Mouse (Mus musculus) layer of hippocampus, adult 8-10 months (tissue): ENCODE measurements around the gene Sash1. TPM values are rescaled to one million over a fixed set of nuclear protein-coding genes. Genes with fewer than 3 reads are reported as not detected.

Experiments used
- DNase-seq, 2 experiments: peaks; one replicate each; pipeline ENCODE4 v3.0.0; 2022; ENCODE audit warnings: low spot score in 2 of 2
- total RNA-seq, 4 experiments: library from RNA; stranded (reverse); gene quantifications; 2 replicates each; pipeline ENCODE4 v1.2.4; 2022

The Sash1 gene
- total RNA-seq, 4 experiments from 2014 or later = 74.5 to 87.6 (median 77.0) TPM

- DNase-seq = no peak
Observed at GRCm38 (mm10) chr10:8853326-8853725, 32.5 kb downstream of the Sash1 start.

GRCm38 (mm10) chr10:8851625-8852024, 34.2 kb downstream of the Sash1 start:
- DNase-seq = no peak

GRCm38 (mm10) chr10:8847974-8848373, 37.9 kb downstream of the Sash1 start:
- DNase-seq = no peak

- DNase-seq = no peak
Observed at GRCm38 (mm10) chr10:8846258-8846657, 39.6 kb downstream of the Sash1 start.

GRCm38 (mm10) chr10:8845230-8845770, 40.6 kb downstream of the Sash1 start:
- no peak for DNase-seq

DNA sequence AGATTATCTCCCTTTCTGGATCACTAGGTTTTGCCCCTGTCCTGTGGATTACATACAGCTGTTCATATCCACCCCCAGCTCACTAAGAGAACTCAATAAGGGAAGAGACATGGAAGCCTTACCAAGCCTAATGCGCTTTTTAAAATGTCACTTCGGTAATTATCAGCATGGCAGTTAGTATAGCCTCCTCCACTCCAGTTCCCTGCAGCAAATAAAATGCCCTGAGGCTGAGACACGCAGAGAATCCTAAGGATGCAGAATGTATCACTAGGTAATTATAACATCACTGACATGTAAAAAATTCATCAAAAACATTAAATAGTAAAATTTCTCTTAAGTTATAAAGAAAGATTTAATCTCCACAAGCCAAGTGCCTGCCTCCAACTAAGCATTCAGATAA, 45.9 kb downstream of the Sash1 start:
- DNase-seq = no peak

DNA sequence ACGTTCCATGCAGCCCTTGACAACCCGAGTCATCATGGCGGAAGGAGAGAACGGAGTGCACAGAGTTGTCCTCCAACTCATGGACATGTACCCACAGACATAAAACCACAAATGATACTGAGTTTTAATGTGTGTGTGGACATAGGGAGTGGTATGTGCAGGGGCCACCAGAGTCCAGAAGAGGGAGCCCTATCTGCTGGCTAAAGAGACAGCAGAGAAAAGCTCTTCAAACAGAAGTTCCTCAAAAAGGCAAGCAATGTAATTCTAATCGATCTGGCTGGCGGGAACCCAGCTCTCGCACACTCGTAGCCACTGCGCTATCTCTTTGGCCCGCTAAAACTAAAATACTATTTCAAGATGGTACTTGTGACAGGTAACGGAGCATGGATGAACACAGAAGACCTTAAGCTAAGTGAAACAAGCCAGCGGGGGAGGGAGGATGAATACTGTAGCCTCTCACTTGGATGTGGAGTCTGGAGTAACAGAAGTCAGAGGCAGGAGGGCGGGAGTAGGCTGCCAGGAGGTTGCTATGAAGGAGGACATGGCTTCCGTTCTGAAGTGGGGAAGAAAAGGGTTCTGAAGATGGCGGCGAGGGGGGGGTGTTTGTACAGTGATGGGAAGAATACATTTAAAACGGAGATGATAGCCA, 51.9 kb downstream of the Sash1 start:
- no peak for DNase-seq

DNA sequence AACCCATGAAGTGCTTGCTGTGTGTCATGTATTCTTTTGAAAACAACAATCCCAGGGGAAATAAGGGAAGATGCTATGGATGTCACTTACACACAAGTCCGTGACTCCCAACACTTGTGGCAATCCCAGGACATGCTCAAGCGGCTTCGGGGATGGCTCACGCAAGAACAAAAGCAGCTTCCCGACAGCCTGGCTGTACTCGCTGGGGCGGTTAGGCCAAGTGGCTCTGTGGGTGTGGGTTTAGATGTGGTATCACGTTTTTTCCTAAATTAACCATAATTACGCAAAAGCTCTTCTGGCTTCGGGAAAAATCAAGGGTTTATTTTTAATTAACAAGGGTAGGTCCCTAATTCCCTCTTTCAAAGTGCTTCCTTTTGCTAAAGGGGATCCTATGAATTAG, 59.6 kb downstream of the Sash1 start:
- DNase-seq = no peak

DNA sequence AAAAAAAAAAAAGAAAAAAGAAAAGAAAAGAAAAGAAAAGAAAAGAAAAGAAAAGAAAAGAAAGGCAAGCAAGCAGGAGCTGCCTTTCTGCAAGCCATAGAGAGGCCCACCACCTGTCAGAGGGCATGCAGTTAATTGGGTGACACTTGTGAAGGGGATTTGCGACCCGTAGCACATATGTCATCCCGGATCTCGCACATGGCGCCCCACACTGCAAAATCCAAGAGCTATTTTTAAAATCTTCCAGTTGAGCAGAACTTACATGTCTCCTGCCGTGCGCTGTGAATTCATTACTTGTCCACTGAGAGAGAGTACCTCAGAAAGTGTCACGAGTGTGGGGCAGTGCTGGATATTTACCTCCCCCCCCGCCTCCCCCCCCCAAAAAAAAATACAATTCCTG, 60.0 kb downstream of the Sash1 start:
- DNase-seq = no peak

GRCm38 (mm10) chr10:8818066-8818465, 67.8 kb downstream of the Sash1 start:
- DNase-seq = no peak

DNA sequence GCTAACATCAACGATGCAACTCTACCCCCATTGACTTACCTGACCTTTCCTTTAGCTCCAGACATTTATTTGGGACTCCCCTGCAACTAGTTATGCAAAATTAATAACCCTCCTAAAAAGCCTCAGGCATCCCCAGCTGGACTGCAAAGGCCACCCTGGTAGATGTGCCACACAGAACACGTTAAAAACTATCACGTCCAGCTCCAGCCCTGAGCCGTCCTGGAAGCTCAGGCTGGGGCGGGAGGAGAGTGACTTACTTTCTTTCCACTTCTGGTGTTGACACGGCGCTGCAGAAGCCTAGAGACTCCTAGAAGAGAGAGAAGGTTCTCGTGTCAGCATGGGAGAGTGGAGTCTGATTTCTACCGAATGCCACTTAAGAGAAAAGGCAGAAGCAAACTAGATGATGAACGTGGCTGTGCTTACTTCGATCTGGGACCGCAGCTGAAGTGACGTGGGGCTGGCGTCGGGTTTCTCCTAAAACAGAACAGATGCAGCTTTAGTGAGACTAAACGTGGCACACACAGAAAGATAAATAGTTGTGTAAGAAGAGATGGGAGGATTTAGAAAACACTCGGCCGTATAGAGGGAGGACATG, 71.8 kb downstream of the Sash1 start:
- no peak for DNase-seq

- no peak for DNase-seq
Observed at GRCm38 (mm10) chr10:8813259-8813658, 72.6 kb downstream of the Sash1 start.

GRCm38 (mm10) chr10:8812807-8813206, 73.1 kb downstream of the Sash1 start:
- DNase-seq = no peak

DNA sequence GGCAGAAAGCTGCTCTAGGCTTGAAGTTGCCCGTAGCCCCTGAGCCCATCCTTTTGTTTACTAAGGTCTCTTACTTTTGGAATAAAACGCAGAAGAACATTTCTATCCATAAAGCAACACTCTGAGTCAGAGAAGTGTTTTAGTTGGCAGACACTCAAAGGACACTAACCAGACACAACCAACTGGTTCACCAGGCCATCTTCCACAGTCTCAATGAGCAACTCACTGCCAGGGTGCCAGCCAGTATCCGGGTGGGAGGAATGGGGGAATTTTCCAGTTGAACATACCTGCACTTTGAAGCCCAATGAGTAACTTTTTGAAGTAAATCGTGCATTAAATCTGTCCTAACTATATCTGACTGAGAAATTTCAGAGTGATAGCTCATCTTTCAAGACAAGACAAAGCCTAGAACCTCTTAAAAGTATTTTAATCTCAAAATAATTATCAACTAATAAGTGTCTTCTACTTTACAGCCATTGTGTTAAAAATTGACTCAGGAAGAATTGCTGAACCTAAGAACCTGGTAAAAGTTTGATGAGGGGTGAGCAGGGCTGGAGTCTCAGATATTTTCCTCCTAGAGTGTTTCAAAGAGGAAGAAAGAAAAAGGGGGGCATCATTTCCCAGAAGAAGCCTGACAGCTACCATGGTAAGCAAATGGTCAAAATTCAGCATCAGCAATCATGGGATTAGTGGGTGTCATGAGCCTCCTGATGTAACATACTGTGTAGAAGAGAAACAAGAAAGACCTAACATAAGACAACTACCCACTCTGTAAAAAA, 74.4 kb downstream of the Sash1 start:
- no peak for DNase-seq

DNA sequence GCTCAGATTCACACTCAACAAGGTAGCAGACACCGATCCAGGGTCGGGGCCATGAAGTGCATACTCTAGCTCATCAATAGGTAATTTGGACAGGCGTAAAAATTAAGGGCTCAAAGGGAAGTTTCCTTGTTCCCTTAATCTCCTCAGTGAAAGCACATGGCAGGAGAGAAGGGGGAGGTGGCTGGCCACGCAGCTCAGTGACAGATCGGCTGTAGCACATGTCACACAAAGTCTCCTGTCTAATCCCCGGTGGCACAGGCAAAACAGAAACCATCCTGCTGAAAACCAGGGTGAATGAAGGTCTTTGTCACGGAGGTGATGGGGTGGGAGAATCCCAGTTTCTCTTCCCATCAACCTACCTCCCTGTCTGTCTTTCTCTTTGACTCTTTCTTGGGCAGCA, 75.4 kb downstream of the Sash1 start:
- no peak for DNase-seq

DNA sequence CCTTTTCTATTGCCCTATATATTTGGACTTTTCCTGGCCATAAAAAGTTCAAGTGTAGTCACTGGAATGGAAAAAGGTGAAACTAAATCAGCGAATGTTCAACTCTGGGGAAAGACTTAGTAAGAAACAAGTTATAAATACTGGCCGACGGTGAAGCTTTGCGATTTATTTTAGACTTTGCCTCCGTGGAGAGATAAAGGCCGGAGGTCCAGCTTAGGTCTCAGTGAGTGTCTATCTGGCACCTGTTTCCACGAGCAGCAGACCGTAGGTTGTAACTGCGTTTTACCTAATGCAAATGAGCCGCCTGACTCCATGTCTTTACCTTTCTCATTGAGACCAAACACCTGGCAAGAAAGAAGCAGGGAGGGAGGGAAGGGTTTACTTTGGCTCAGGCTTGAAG, 77.5 kb downstream of the Sash1 start:
- DNase-seq = no peak

DNA sequence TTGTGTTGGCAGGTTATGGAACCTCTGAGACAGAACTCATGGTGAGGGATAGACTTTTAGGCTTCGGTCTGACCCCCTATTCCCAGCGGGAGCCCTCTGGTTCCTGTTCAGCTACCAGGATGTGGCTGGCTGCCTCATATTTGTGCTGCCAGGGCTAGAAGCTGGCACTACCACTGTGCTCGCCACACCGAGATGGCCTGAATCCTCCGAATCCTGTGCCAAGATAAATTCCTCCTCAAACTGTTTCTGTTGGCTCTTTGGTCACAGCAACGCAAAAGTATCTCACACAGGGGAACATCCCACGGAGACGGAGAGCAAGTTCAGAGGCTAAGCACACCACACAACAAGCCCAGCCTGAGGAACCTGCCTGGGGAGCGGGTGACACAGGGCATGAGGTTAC, 78.3 kb downstream of the Sash1 start:
- no peak for DNase-seq

DNA sequence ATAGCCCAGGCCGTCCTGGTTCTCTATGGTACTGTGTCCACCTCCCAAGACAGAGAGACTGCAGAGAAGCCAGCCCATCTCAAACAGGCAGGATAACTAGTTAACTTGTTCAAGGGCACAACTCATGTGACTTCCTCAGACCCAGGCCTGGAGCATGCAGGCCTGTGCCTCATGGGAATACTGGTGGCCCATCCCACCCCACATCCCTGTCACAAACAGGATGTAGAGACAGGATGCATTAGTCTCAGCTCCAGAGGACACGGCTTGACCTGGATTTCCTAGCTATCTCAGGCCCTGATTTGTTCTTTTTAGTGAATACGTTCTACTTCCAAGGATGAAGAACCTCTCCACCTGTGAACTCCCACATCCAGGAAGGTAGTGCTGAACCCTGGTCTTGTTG, 80.5 kb downstream of the Sash1 start:
- no peak for DNase-seq

GRCm38 (mm10) chr10:8804292-8804691, 81.6 kb downstream of the Sash1 start:
- DNase-seq = peak; percentile 41

- no peak for DNase-seq
Observed at GRCm38 (mm10) chr10:8801719-8802347, 84.0 kb downstream of the Sash1 start.

DNA sequence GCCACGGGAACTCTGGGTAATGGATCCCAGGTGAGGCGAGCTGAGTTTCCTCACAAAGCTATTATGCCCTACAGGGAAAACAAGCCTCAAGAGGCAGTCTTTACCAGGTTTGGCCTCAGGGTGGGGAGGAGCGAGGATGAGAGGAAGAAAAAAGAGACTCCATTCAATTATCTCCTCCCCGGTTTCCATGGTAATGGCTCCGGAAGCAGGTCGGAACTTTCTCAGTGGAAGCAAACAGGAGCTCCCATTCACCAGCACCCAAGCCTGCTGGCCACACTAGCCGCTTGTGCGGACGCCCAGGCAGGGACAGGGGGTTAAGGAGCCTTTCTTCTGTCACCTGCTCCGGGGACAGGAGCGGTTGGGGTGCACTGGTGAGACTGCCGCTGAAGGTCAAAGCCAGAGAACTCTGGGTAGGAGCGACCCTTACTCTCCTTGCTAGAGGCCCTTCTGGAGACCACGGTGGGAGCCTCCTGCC, 84.7 kb downstream of the Sash1 start:
- DNase-seq = peak; percentile 65 to 80

- DNase-seq = no peak
Observed at GRCm38 (mm10) chr10:8797826-8798225, 88.0 kb downstream of the Sash1 start.
